Mouse (Mus musculus): Measurements from ENCODE around the gene Ciao1. TPM values are rescaled to one million over a fixed set of nuclear protein-coding genes. Genes with fewer than 3 reads are reported as not detected.
"Not testable (repeated sequence)": the region's sequence is repeated elsewhere in the genome, so short reads cannot be mapped to it uniquely, and the experiment has no call there.

Gene Ciao1
- total RNA-seq, 2 experiments from 2014 or later, result 113 to 147 TPM

GRCm38 (mm10) chr2:127250291-127251008 lies 2.8 kb upstream of the Ciao1 start:
- DNase-seq, result no peak

- DNase-seq, result peak; percentile 48 to 59
These were observed 853 bp upstream of the Ciao1 start for GRCm38 (mm10) chr2:127248334-127249004.

DNA sequence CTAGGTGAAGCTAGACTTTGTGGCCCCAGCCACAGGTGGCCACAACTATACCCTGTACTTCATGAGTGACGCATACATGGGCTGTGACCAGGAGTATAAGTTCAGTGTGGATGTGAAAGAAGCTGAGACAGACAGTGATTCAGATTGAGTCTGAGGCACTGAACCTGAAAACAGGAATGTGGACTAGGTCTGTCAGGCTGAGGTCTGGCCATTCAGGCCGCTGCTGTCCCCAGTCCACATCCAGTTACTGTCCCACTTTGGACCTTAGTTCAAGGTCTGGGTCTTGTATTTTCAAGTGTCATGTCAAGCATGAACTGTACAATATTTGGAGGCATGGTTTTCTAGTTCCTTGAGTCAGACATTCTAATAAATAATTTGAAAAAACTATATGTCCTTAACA lies 7.6 kb downstream of the Ciao1 start:
- DNase-seq, result no peak

DNA sequence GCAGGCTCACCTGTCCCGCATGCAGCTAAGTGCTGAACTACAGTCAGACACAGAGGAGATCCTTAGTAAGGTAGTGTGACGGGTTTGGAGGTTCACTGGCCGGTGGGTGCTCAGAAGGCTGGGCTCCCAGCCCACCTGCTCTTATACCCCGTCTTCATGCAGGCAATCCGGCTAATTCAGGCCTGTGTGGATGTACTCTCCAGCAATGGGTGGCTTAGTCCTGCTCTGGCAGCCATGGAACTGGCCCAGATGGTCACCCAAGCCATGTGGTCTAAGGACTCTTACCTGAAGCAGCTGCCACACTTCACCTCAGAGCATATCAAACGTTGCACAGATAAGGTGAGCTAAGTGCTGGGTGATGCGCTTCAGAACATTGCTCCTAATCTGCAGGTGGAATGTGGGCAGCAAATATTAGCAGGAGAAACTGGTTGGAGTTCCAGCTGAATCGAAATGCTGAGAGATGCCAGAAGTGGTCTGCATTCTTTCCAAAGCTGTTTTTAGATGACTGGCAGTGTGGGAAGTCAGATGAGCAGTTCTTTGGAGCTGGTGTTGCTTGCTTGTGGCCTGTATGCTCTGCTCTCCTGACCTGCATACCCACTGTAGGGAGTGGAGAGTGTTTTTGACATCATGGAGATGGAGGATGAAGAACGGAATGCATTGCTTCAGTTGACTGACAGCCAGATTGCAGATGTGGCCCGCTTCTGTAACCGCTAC lies 9.6 kb downstream of the Ciao1 start:
- DNase-seq, result no peak

GRCm38 (mm10) chr2:127225261-127225660 lies 22.4 kb downstream of the Ciao1 start:
- DNase-seq, result no peak

GRCm38 (mm10) chr2:127217746-127218145 lies 29.9 kb downstream of the Ciao1 start:
- no peak for DNase-seq

GRCm38 (mm10) chr2:127210701-127211100 lies 36.9 kb downstream of the Ciao1 start:
- no peak for DNase-seq

GRCm38 (mm10) chr2:127208452-127208769 lies 39.2 kb downstream of the Ciao1 start:
- DNase-seq, result no peak

DNA sequence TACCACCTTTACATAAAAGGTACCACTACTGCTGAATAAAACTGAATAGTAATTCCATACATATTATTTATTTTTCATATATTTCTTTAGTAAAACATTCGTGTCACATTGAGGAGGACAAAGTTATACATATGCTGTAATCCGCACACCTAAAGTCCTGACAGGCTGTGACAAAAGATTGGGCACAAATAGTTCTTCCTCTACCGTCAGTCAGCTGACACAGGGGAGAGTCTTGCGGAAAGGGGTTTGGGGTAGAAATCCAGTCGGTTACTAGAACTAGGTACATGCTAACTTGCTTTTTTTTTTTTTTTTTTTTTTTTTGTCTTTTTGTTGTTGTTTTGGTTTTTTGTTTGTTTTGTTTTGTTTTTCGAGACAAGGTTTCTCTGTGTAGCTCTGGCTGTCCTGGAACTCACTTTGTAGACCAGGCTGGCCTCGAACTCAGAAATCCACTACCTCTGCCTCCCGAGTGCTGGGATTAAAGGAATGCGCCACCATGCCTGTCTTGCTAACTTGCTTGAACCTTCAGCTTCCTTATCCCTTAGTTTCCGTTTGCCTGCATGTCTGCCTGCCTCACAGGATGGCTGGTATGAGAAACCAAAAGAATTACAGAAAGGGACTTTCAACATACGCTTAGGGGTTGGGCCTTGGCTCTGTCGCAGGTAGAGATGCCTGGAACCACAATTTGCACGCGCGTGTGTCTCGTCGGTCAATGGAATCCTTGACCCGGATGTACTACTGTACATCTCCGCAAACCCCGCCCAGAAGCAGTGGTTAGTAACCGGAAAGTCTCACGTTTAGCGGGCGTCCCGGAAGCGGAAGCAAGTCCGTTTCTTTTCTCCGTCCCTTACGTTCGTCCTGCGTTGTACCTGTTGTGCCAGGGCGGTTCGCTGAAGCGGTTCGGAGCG lies 39.8 kb downstream of the Ciao1 start, which contains the start of the genes 1810024B03Rik and Snrnp200:
1810024B03Rik (minus strand) TSS at position 734 of the 905 bp plus-strand sequence.
Snrnp200 (plus strand) TSS at position 840 of the 905 bp plus-strand sequence.
- peak; percentile 94 for DNase-seq

- no peak for DNase-seq
These were observed 40.7 kb downstream of the Ciao1 start for GRCm38 (mm10) chr2:127206916-127207315.

DNA sequence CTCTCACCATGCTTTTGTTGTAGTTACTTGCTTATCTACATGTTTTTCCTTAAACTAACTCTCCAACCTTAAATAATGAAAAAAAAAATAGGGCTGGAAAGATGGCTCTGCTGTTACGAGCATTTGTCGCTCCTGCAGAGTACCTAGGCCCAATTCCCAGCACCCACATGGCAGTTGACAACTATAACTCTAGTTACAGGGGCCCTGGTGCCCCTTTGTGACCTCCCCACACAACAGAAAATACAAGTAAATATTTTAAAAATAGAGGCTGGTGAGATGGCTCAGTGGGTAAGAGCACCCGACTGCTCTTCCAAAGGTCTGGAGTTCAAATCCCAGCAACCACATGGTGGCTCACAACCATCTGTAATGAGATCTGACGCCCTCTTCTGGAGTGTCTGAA lies 41.7 kb downstream of the Ciao1 start:
- DNase-seq, result not testable (repeated sequence)

GRCm38 (mm10) chr2:127204932-127205331 lies 42.7 kb downstream of the Ciao1 start:
- peak; percentile 52 to 68 for DNase-seq

Other genes with a start within 250 kb of the Ciao1 start
- gene Ap4e1, start 239.1 kb downstream of the Ciao1 start, total RNA-seq (2021), result 10 to 100 TPM; 11.1 to 11.6 TPM
- gene Blvra, start 177.2 kb downstream of the Ciao1 start, total RNA-seq (2021), result 10 to 100 TPM; 24.3 to 33.8 TPM
- gene Ncaph, start 113.9 kb downstream of the Ciao1 start, total RNA-seq (2021), result 1 to 10 TPM; 3.9 to 4.3 TPM
- gene Itpripl1, start 104.4 kb downstream of the Ciao1 start, total RNA-seq (2021), result 1 to 10 TPM; 6.1 to 6.7 TPM
- gene 1810024B03Rik, start 39.5 kb downstream of the Ciao1 start, total RNA-seq (2021), result 1 to 10 TPM; 1.4 to 1.7 TPM
- 10 to 100 TPM; 74.0 to 76.0 TPM for gene Snrnp200, start 39.4 kb downstream of the Ciao1 start, total RNA-seq (2021)
- gene Tmem127, start 92 bp upstream of the Ciao1 start, total RNA-seq (2021), result 10 to 100 TPM; 69.4 to 93.4 TPM
- 100 to 1,000 TPM; 104 to 112 TPM for gene Stard7, start 22.4 kb upstream of the Ciao1 start, total RNA-seq (2021)
- under 1 TPM; 0.63 to 0.73 TPM for gene Dusp2, start 88.3 kb upstream of the Ciao1 start, total RNA-seq (2021)
- gene Astl, start 90.8 kb upstream of the Ciao1 start, total RNA-seq (2021), result not detected
- gene Adra2b, start 115.4 kb upstream of the Ciao1 start, total RNA-seq (2021), result 1 to 10 TPM; 1.9 to 2.0 TPM
- under 1 TPM; 0.26 to 0.56 TPM for gene Gpat2, start 177.4 kb upstream of the Ciao1 start, total RNA-seq (2021)
- 10 to 100 TPM; 41.1 to 50.6 TPM for gene Fahd2a, start 196.7 kb upstream of the Ciao1 start, total RNA-seq (2021)